15 mouse cellular contexts compared by ENCODE assay signal in genomic region chrX:73758611-73759290, GRCm38 (mm10). TPM values are rescaled to one million over a fixed set of nuclear protein-coding genes. Genes with fewer than 3 reads are reported as not detected.
DNase-seq lines count a peak whose midpoint lies in the region; ATAC-seq and TF ChIP-seq lines count a peak whose summit lies in the region.
"Had no signal": no experiment of that assay in that cellular context is flagged by ENCODE, and none has a peak within 500 bp of the region (broad histone marks: within the 10 kb centered on the region; RNA-seq: fewer than 3 reads in every experiment).

No protein-coding gene starts in this region.

- H3K27me3 ChIP-seq in midbrain, embryonic 14.5 days (ENCODE audit: control insufficient read depth, insufficient read depth, low read length), result no peaks in the 10 kb centered on the region
- H3K27me3 ChIP-seq in midbrain, embryonic 10.5 days (ENCODE audit: low read depth, poor library complexity, severe bottlenecking), result peaks cover 26% of the 10 kb centered on the region
- H3K27me3 ChIP-seq in cerebellum, adult 2 months (ENCODE audit: control insufficient read depth, insufficient read depth, low read length), result no peaks in the 10 kb centered on the region
- H3K27me3 ChIP-seq: neural tube, embryonic 15.5 days; stomach, embryonic 15.5 days had no signal

- H3K9me3 ChIP-seq in midbrain, embryonic 14.5 days (ENCODE audit: control insufficient read depth, low read length), result no peaks in the 10 kb centered on the region
- no peaks in the 10 kb centered on the region for H3K9me3 ChIP-seq in midbrain, embryonic 10.5 days (replicated peaks)
- H3K9me3 ChIP-seq: intestine, embryonic 15.5 days; neural tube, embryonic 15.5 days; stomach, embryonic 15.5 days had no signal

- DNase-seq in frontal cortex, postnatal 25 days (ENCODE audit: low spot score in 2 of 2), result no peak
- peak; percentile 9 for DNase-seq in midbrain, embryonic 14.5 days
- no peak for DNase-seq in midbrain, embryonic 10.5 days (ENCODE audit: low spot score)
- peak; percentile 69 to 81 for DNase-seq in cerebellum, adult 2 months
- peak; percentile 22 to 41 for DNase-seq in layer of hippocampus, postnatal 10 days (ENCODE audit: low spot score in 2 of 2)
- DNase-seq in kidney, adult 8-10 months, result no peak
- DNase-seq: thymus, postnatal 36 days had no signal

- ATAC-seq in frontal cortex, adult (ENCODE audit: low TSS enrichment), result peak; percentile 38; the same call in 1 of the 2 replicates
- ATAC-seq in midbrain, embryonic 14.5 days (ENCODE audit: low FRiP score, low TSS enrichment), result no peak
- ATAC-seq in inflammation-experienced regulatory T-cells, adult 6 months, result no peak
- ATAC-seq: intestine, embryonic 15.5 days; lung, postnatal 0 days; midbrain, embryonic 16.5 days had no signal

- 84% methylated on average over 13 of the region's 13 CpGs for WGBS in midbrain, embryonic 14.5 days
- 88% methylated on average over 13 of the region's 13 CpGs for WGBS in midbrain, embryonic 10.5 days
- 32% methylated on average over 13 of the region's 13 CpGs for WGBS in cerebellum, adult 2 months

- no peak overlapping the region for H3K27ac ChIP-seq in midbrain, embryonic 14.5 days (replicated peaks; ENCODE audit: low read depth, low read length)
- no peak overlapping the region for H3K27ac ChIP-seq in midbrain, embryonic 10.5 days (replicated peaks)
- H3K27ac ChIP-seq in cerebellum, adult 2 months (ENCODE audit: insufficient read depth, low read length), result peak overlapping the region; percentile 47
- H3K27ac ChIP-seq: intestine, embryonic 15.5 days; neural tube, embryonic 15.5 days; stomach, embryonic 15.5 days had no signal

- H3K36me3 ChIP-seq in midbrain, embryonic 14.5 days (ENCODE audit: control insufficient read depth, insufficient read depth, low read length), result no peaks in the 10 kb centered on the region
- no peaks in the 10 kb centered on the region for H3K36me3 ChIP-seq in midbrain, embryonic 10.5 days
- H3K36me3 ChIP-seq: intestine, embryonic 15.5 days; neural tube, embryonic 15.5 days; stomach, embryonic 15.5 days had no signal

- no peak overlapping the region for H3K4me2 ChIP-seq in midbrain, embryonic 14.5 days (ENCODE audit: low read length)
- H3K4me2 ChIP-seq: intestine, embryonic 15.5 days; liver, embryonic 11.5 days; neural tube, embryonic 15.5 days; stomach, embryonic 15.5 days had no signal

- H3K9ac ChIP-seq in midbrain, embryonic 14.5 days (replicated peaks; ENCODE audit: low read length), result no peak overlapping the region
- H3K9ac ChIP-seq: intestine, embryonic 15.5 days; neural tube, embryonic 15.5 days; stomach, embryonic 15.5 days had no signal

- TF ChIP-seq CTCF in cerebellum, adult 2 months (IDR thresholded peaks at IDR 0.05; ENCODE audit: borderline replicate concordance, insufficient read depth, low read depth, low read length), result no peak

- no peak for TF ChIP-seq POLR2A in cerebellum, adult 2 months (IDR thresholded peaks at IDR 0.05; ENCODE audit: borderline replicate concordance, insufficient read depth, low read length)

- no peaks in the 10 kb centered on the region for H3K4me1 ChIP-seq in midbrain, embryonic 14.5 days (ENCODE audit: control insufficient read depth, insufficient read depth, low read length)
- H3K4me1 ChIP-seq in midbrain, embryonic 10.5 days, result no peaks in the 10 kb centered on the region
- peaks cover 21% of the 10 kb centered on the region for H3K4me1 ChIP-seq in cerebellum, adult 2 months (ENCODE audit: control insufficient read depth, insufficient read depth, low read length)
- H3K4me1 ChIP-seq: intestine, embryonic 15.5 days; neural tube, embryonic 15.5 days; stomach, embryonic 15.5 days had no signal

- H3K4me3 ChIP-seq in midbrain, embryonic 14.5 days (replicated peaks; ENCODE audit: low read depth, low read length), result no peak overlapping the region
- no peak overlapping the region for H3K4me3 ChIP-seq in midbrain, embryonic 10.5 days
- no peak overlapping the region for H3K4me3 ChIP-seq in cerebellum, adult 2 months (replicated peaks; ENCODE audit: insufficient read depth, low read depth, low read length)
- H3K4me3 ChIP-seq: intestine, embryonic 15.5 days; neural tube, embryonic 15.5 days; stomach, embryonic 15.5 days had no signal

RNA-seq across cellular contexts. Expression of gene Plxnb3, which starts 1.9 kb away (rescaled TPM):
- 0.12 and 0.19 TPM in 2 replicates for polyA plus RNA-seq in midbrain, embryonic 14.5 days (2014; fragmentation: Nextera tagmentation; extraction: Ambion mirVana)
- polyA plus RNA-seq in midbrain, embryonic 10.5 days (2016; fragmentation: Nextera tagmentation; extraction: Ambion mirVana), result 0.04 and 0.12 TPM in 2 replicates
- polyA plus RNA-seq in cerebellum, adult 2 months (2012; rRNA removed), result 27.7 and 32.5 TPM in 2 replicates
- total RNA-seq in layer of hippocampus, postnatal 10 days (2021), result 1 to 10 TPM; 6.5 to 7.9 TPM
- polyA plus RNA-seq in inflammation-experienced regulatory T-cells, adult 6 months (2017; shearing (Covaris generic)), result not detected

RNA-seq across cellular contexts. Expression of gene Srpk3, which starts 15.5 kb away (rescaled TPM):
- 1.5 and 2.5 TPM in 2 replicates for polyA plus RNA-seq in midbrain, embryonic 14.5 days (2014; fragmentation: Nextera tagmentation; extraction: Ambion mirVana)
- polyA plus RNA-seq in midbrain, embryonic 10.5 days (2016; fragmentation: Nextera tagmentation; extraction: Ambion mirVana), result 1.5 and 1.6 TPM in 2 replicates
- 14.2 and 17.3 TPM in 2 replicates for polyA plus RNA-seq in cerebellum, adult 2 months (2012; rRNA removed)
- total RNA-seq in layer of hippocampus, postnatal 10 days (2021), result 1 to 10 TPM; 2.2 to 3.8 TPM
- polyA plus RNA-seq in inflammation-experienced regulatory T-cells, adult 6 months (2017; shearing (Covaris generic)), result 1 to 10 TPM in 1 of 3 experiments, under 1 TPM in 2; 0.35 to 1.1 (median 0.59) TPM

RNA-seq across cellular contexts. Expression of gene Idh3g, which starts 27.9 kb away (rescaled TPM):
- polyA plus RNA-seq in midbrain, embryonic 14.5 days (2014; fragmentation: Nextera tagmentation; extraction: Ambion mirVana), result 248 and 252 TPM in 2 replicates
- 185 and 192 TPM in 2 replicates for polyA plus RNA-seq in midbrain, embryonic 10.5 days (2016; fragmentation: Nextera tagmentation; extraction: Ambion mirVana)
- polyA plus RNA-seq in cerebellum, adult 2 months (2012; rRNA removed), result 811 and 886 TPM in 2 replicates
- total RNA-seq in layer of hippocampus, postnatal 10 days (2021), result 100 to 1,000 TPM; 151 to 157 TPM
- polyA plus RNA-seq in inflammation-experienced regulatory T-cells, adult 6 months (2017; shearing (Covaris generic)), result 100 to 1,000 TPM; 135 to 184 (median 143) TPM

RNA-seq across cellular contexts. Expression of gene Ssr4, which starts 28.1 kb away (rescaled TPM):
- polyA plus RNA-seq in midbrain, embryonic 14.5 days (2014; fragmentation: Nextera tagmentation; extraction: Ambion mirVana), result 152 and 162 TPM in 2 replicates
- 122 and 123 TPM in 2 replicates for polyA plus RNA-seq in midbrain, embryonic 10.5 days (2016; fragmentation: Nextera tagmentation; extraction: Ambion mirVana)
- polyA plus RNA-seq in cerebellum, adult 2 months (2012; rRNA removed), result 161 and 176 TPM in 2 replicates
- 100 to 1,000 TPM; 101 to 104 TPM for total RNA-seq in layer of hippocampus, postnatal 10 days (2021)
- polyA plus RNA-seq in inflammation-experienced regulatory T-cells, adult 6 months (2017; shearing (Covaris generic)), result 100 to 1,000 TPM; 206 to 265 (median 243) TPM

RNA-seq across cellular contexts. Expression of gene Abcd1, which starts 42.4 kb away (rescaled TPM):
- 7.1 and 8.7 TPM in 2 replicates for polyA plus RNA-seq in midbrain, embryonic 14.5 days (2014; fragmentation: Nextera tagmentation; extraction: Ambion mirVana)
- 10.9 and 11.5 TPM in 2 replicates for polyA plus RNA-seq in midbrain, embryonic 10.5 days (2016; fragmentation: Nextera tagmentation; extraction: Ambion mirVana)
- polyA plus RNA-seq in cerebellum, adult 2 months (2012; rRNA removed), result 14.7 and 15.1 TPM in 2 replicates
- 10 to 100 TPM; 15.8 to 16.0 TPM for total RNA-seq in layer of hippocampus, postnatal 10 days (2021)
- 10 to 100 TPM; 22.9 to 35.1 (median 34.0) TPM for polyA plus RNA-seq in inflammation-experienced regulatory T-cells, adult 6 months (2017; shearing (Covaris generic))

Comparison
In these comparisons a context has a peak if more than half of its experiments do, and no peak if none do; other contexts are left out.
1. DNase-seq: peak in midbrain, embryonic 14.5 days (single experiment), cerebellum, adult 2 months (2 of 2) and layer of hippocampus, postnatal 10 days (2 of 2); none in frontal cortex, postnatal 25 days (0 of 2), midbrain, embryonic 10.5 days (single experiment) and kidney, adult 8-10 months (0 of 2).
2. RNA of gene Plxnb3, which starts 1.9 kb away (polyA plus RNA-seq): 27.7 to 32.5 TPM in cerebellum, adult 2 months; 0.04 to 0.12 TPM in midbrain, embryonic 10.5 days, 0.12 to 0.19 TPM in midbrain, embryonic 14.5 days and not detected in inflammation-experienced regulatory T-cells, adult 6 months; every median in the first group is over 10 times any median in the second.